Mouse (Mus musculus): ENCODE results near the gene Pitpnb. TPM values are rescaled to one million over a fixed set of nuclear protein-coding genes. Genes with fewer than 3 reads are reported as not detected.

Pitpnb gene
- polyA plus RNA-seq, 3 experiments from 2014 or later, result 60.4 to 73.5 (median 62.2) TPM

GRCm38 (mm10) chr5:111398471-111398870 lies 67.9 kb downstream of the Pitpnb start:
- no peak for ATAC-seq

- ATAC-seq, result no peak
Observed at GRCm38 (mm10) chr5:111399271-111399670, 68.7 kb downstream of the Pitpnb start.

- ATAC-seq, result no peak
Observed at GRCm38 (mm10) chr5:111401879-111402650, 71.5 kb downstream of the Pitpnb start.

GRCm38 (mm10) chr5:111402651-111402996 lies 72.1 kb downstream of the Pitpnb start:
- ATAC-seq, result no peak

GRCm38 (mm10) chr5:111404721-111405120 lies 74.2 kb downstream of the Pitpnb start:
- no peak for ATAC-seq

GRCm38 (mm10) chr5:111408470-111409105 lies 78.0 kb downstream of the Pitpnb start:
- ATAC-seq, result no peak

- no peak for ATAC-seq
Observed at GRCm38 (mm10) chr5:111409412-111410044, 79.0 kb downstream of the Pitpnb start.

- no peak for ATAC-seq
Observed at GRCm38 (mm10) chr5:111410665-111411064, 80.1 kb downstream of the Pitpnb start.

GRCm38 (mm10) chr5:111414192-111414591 lies 83.6 kb downstream of the Pitpnb start:
- ATAC-seq, result no peak

- no peak for ATAC-seq
Observed at GRCm38 (mm10) chr5:111414770-111415249, 84.2 kb downstream of the Pitpnb start.

GRCm38 (mm10) chr5:111415575-111415974 lies 85.0 kb downstream of the Pitpnb start:
- no peak for ATAC-seq

- no peak for ATAC-seq
Observed at GRCm38 (mm10) chr5:111416048-111416447, 85.5 kb downstream of the Pitpnb start.

- no peak for ATAC-seq
Observed at GRCm38 (mm10) chr5:111416591-111417374, 86.2 kb downstream of the Pitpnb start, which contains the start of gene Mn1. Gene Mn1 (plus strand): TSS chr5:111417362.

- ATAC-seq, result no peak
Observed at GRCm38 (mm10) chr5:111417378-111418131, 87.0 kb downstream of the Pitpnb start.

- ATAC-seq, result no peak
Observed at GRCm38 (mm10) chr5:111418202-111419120, 87.9 kb downstream of the Pitpnb start.

GRCm38 (mm10) chr5:111419121-111419881 lies 88.7 kb downstream of the Pitpnb start:
- no peak for ATAC-seq

GRCm38 (mm10) chr5:111420011-111420691 lies 89.6 kb downstream of the Pitpnb start:
- no peak for ATAC-seq

GRCm38 (mm10) chr5:111420896-111421295 lies 90.3 kb downstream of the Pitpnb start:
- ATAC-seq, result no peak

- ATAC-seq, result no peak
Observed at GRCm38 (mm10) chr5:111421424-111421823, 90.9 kb downstream of the Pitpnb start.

Measured in inflammation-experienced regulatory T-cells, adult 6 months (primary cell).